Mouse (Mus musculus) CH12.LX (cell line): Measurements from ENCODE around the gene Ascc1. TPM values are rescaled to one million over a fixed set of nuclear protein-coding genes. Genes with fewer than 3 reads are reported as not detected.

Experiments
- DNase-seq: peaks from one replicate; pipeline ENCODE4 v3.0.0-alpha.2; 2013; ENCODE audit errors: extremely low read depth
- H3K27ac ChIP-seq: 2 replicates; pipeline ENCODE4 v1.5.1; 2012; ENCODE audit warnings: low read depth, mild to moderate bottlenecking, control low read depth, moderate library complexity; ENCODE audit not compliant: insufficient read depth
- H3K27me3 ChIP-seq: replicated peaks from 2 replicates; pipeline ENCODE3; 2012; ENCODE audit warnings: inconsistent platforms
- H3K36me3 ChIP-seq, 2 experiments: replicated peaks in 1 of 2; 2 replicates each; pipeline versions ENCODE3 to v1.6.1; 2012; ENCODE audit warnings: inconsistent platforms in 1 of 2, low read length in 1 of 2, mild to moderate bottlenecking in 1 of 2, mixed read lengths in 1 of 2, moderate library complexity in 1 of 2; ENCODE audit not compliant: control insufficient read depth in 1 of 2, insufficient read depth in 1 of 2
- H3K4me1 ChIP-seq, 2 experiments: 2 replicates each; pipeline ENCODE4 v1.6.1; 2012; ENCODE audit warnings: inconsistent platforms in 1 of 2, moderate library complexity in 1 of 2; ENCODE audit not compliant: insufficient read depth in 2 of 2, control insufficient read depth in 1 of 2
- H3K4me2 ChIP-seq: 2 replicates; pipeline ENCODE4 v1.6.1; 2012; ENCODE audit warnings: low read depth, mild to moderate bottlenecking, control low read depth; ENCODE audit not compliant: poor library complexity, insufficient read depth, severe bottlenecking
- H3K4me3 ChIP-seq, 3 experiments: fragments of 150-350 bp in 1 of 3; sonication (generic) in 1 of 3; replicated peaks in 1 of 3; 2 replicates each; pipeline versions ENCODE3 to v1.5.1; 2011 to 2012; ENCODE audit warnings: low read depth in 2 of 3, low read length in 2 of 3, mild to moderate bottlenecking in 2 of 3, moderate library complexity in 2 of 3, control low read depth in 1 of 3, improper control_type of control experiment in 1 of 3, inconsistent platforms in 1 of 3, mixed read lengths in 1 of 3; ENCODE audit not compliant: poor library complexity in 1 of 3
- H3K79me2 ChIP-seq: replicated peaks from 2 replicates; pipeline ENCODE4 v1.6.1; 2012; ENCODE audit warnings: mild to moderate bottlenecking, moderate library complexity; ENCODE audit not compliant: control insufficient read depth, poor library complexity, insufficient read depth, severe bottlenecking; ENCODE audit errors: extremely low read depth
- H3K9ac ChIP-seq: 2 replicates; pipeline ENCODE4 v1.6.1; 2012; ENCODE audit warnings: low read depth, mild to moderate bottlenecking, control low read depth, moderate library complexity; ENCODE audit not compliant: insufficient read depth
- H3K9me3 ChIP-seq: replicated peaks from 2 replicates; pipeline ENCODE3; 2012; ENCODE audit warnings: low read length, inconsistent platforms, mixed read lengths
- BHLHE40 ChIP-seq: IDR thresholded peaks from 2 replicates; pipeline ENCODE4 v1.6.1; 2011; ENCODE audit warnings: mild to moderate bottlenecking, low read depth, low read length, improper control_type of control experiment
- CHD1 ChIP-seq: IDR thresholded peaks from 2 replicates; pipeline ENCODE4 v1.6.1; 2012; ENCODE audit warnings: low read depth, low read length, improper control_type of control experiment, inconsistent platforms
- CHD2 ChIP-seq: IDR thresholded peaks from 2 replicates; pipeline ENCODE4 v1.6.1; 2011; ENCODE audit warnings: low read length, improper control_type of control experiment
- CTCF ChIP-seq, 2 experiments: IDR thresholded peaks in 1 of 2; conservative IDR thresholded peaks in 1 of 2; 2 replicates each; pipeline ENCODE4 v1.5.1; 2011 to 2012; ENCODE audit warnings: low read depth in 2 of 2, low read length in 2 of 2, improper control_type of control experiment in 1 of 2, inconsistent platforms in 1 of 2, mild to moderate bottlenecking in 1 of 2, moderate library complexity in 1 of 2
- E2F4 ChIP-seq: IDR thresholded peaks from 2 replicates; pipeline ENCODE4 v1.6.1; 2011; ENCODE audit warnings: low read depth, low read length, improper control_type of control experiment; ENCODE audit not compliant: insufficient replicate concordance
- ELF1 ChIP-seq: IDR thresholded peaks from 2 replicates; pipeline ENCODE4 v1.6.1; 2014; ENCODE audit warnings: low read depth, mild to moderate bottlenecking, inconsistent platforms, low read length, improper control_type of control experiment
- EP300 ChIP-seq: IDR thresholded peaks from 2 replicates; pipeline ENCODE4 v1.6.1; 2011; ENCODE audit warnings: low read length, improper control_type of control experiment
- HCFC1 ChIP-seq: IDR thresholded peaks from 2 replicates; pipeline ENCODE4 v1.6.1; 2012; ENCODE audit warnings: low read depth, mild to moderate bottlenecking, inconsistent platforms, low read length, improper control_type of control experiment
- IRF4 ChIP-seq: IDR thresholded peaks from 2 replicates; pipeline ENCODE4 v1.6.1; 2014; ENCODE audit warnings: low read depth, mild to moderate bottlenecking, inconsistent platforms, low read length, improper control_type of control experiment
- JUN ChIP-seq: IDR thresholded peaks from 2 replicates; pipeline ENCODE4 v1.6.1; 2011; ENCODE audit warnings: low read depth, mild to moderate bottlenecking, low read length, improper control_type of control experiment, moderate library complexity; ENCODE audit not compliant: insufficient read depth
- JUND ChIP-seq: conservative IDR thresholded peaks from 2 replicates; pipeline ENCODE4 v1.6.1; 2011; ENCODE audit warnings: low read depth, low read length, improper control_type of control experiment
- KAT2A ChIP-seq: IDR thresholded peaks from 2 replicates; pipeline ENCODE4 v1.6.1; 2012; ENCODE audit warnings: low read length, improper control_type of control experiment, inconsistent platforms; ENCODE audit not compliant: insufficient replicate concordance
- MAFK ChIP-seq: IDR thresholded peaks from 2 replicates; pipeline ENCODE4 v1.6.1; 2011; ENCODE audit warnings: low read length, improper control_type of control experiment; ENCODE audit not compliant: insufficient replicate concordance
- MAX ChIP-seq: IDR thresholded peaks from 2 replicates; pipeline ENCODE4 v1.6.1; 2011; ENCODE audit warnings: low read length, improper control_type of control experiment
- MEF2A ChIP-seq: IDR thresholded peaks from 2 replicates; pipeline ENCODE4 v1.6.1; 2014; ENCODE audit warnings: low read depth, mild to moderate bottlenecking, inconsistent platforms, low read length, improper control_type of control experiment, borderline replicate concordance
- MXI1 ChIP-seq: IDR thresholded peaks from 2 replicates; pipeline ENCODE4 v1.6.1; 2011; ENCODE audit warnings: mild to moderate bottlenecking, low read depth, low read length, improper control_type of control experiment
- MYC ChIP-seq: IDR thresholded peaks from 2 replicates; pipeline ENCODE4 v1.6.1; 2011; ENCODE audit warnings: low read depth, mild to moderate bottlenecking, improper control_type of control experiment, low read length
- NELFE ChIP-seq: IDR thresholded peaks from 2 replicates; pipeline ENCODE4 v1.6.1; 2011; ENCODE audit warnings: low read depth, low read length, improper control_type of control experiment
- NRF1 ChIP-seq: IDR thresholded peaks from 2 replicates; pipeline ENCODE4 v1.6.1; 2014; ENCODE audit warnings: low read depth, mild to moderate bottlenecking, inconsistent platforms, low read length, improper control_type of control experiment, moderate library complexity
- PAX5 ChIP-seq: IDR thresholded peaks from 2 replicates; pipeline ENCODE4 v1.6.1; 2012; ENCODE audit warnings: low read length, inconsistent platforms, mixed read lengths
- POLR2A ChIP-seq: IDR thresholded peaks from 2 replicates; pipeline ENCODE4 v1.6.1; 2011; ENCODE audit warnings: low read depth, mild to moderate bottlenecking, improper control_type of control experiment, low read length
- POLR2AphosphoS2 ChIP-seq: IDR thresholded peaks from 2 replicates; pipeline ENCODE4 v1.6.1; 2011; ENCODE audit warnings: low read depth, low read length, improper control_type of control experiment
- RAD21 ChIP-seq: IDR thresholded peaks from 2 replicates; pipeline ENCODE4 v1.6.1; 2011; ENCODE audit warnings: low read depth, mild to moderate bottlenecking, low read length, improper control_type of control experiment, moderate library complexity
- RCOR1 ChIP-seq: conservative IDR thresholded peaks from 2 replicates; pipeline ENCODE4 v1.6.1; 2012; ENCODE audit warnings: low read depth, mild to moderate bottlenecking, inconsistent platforms, low read length, improper control_type of control experiment
- TBP ChIP-seq: conservative IDR thresholded peaks from 2 replicates; pipeline ENCODE4 v1.6.1; 2011; ENCODE audit warnings: low read depth, low read length, improper control_type of control experiment
- TCF12 ChIP-seq: IDR thresholded peaks from 2 replicates; pipeline ENCODE4 v1.6.1; 2014; ENCODE audit warnings: low read depth, mild to moderate bottlenecking, inconsistent platforms, low read length, improper control_type of control experiment
- UBTF ChIP-seq: IDR thresholded peaks from 2 replicates; pipeline ENCODE4 v1.6.1; 2012; ENCODE audit warnings: low read depth, mild to moderate bottlenecking, inconsistent platforms, low read length, improper control_type of control experiment, moderate library complexity
- USF1 ChIP-seq: IDR thresholded peaks from 2 replicates; pipeline ENCODE4 v1.6.1; 2014; ENCODE audit warnings: low read depth, mild to moderate bottlenecking, inconsistent platforms, low read length, improper control_type of control experiment
- USF2 ChIP-seq: conservative IDR thresholded peaks from 2 replicates; pipeline ENCODE4 v1.6.1; 2011; ENCODE audit warnings: low read depth, low read length, improper control_type of control experiment
- ZC3H11A ChIP-seq: IDR thresholded peaks from 2 replicates; pipeline ENCODE4 v1.6.1; 2012; ENCODE audit warnings: low read depth, mild to moderate bottlenecking, inconsistent platforms, low read length, improper control_type of control experiment
- ZKSCAN1 ChIP-seq: IDR thresholded peaks from 2 replicates; pipeline ENCODE4 v1.6.1; 2012; ENCODE audit warnings: low read depth, inconsistent platforms, low read length, improper control_type of control experiment, borderline replicate concordance
- ZMIZ1 ChIP-seq: IDR thresholded peaks from 2 replicates; pipeline ENCODE4 v1.6.1; 2012; ENCODE audit warnings: low read depth, mild to moderate bottlenecking, inconsistent platforms, low read length, improper control_type of control experiment
- ZNF384 ChIP-seq: IDR thresholded peaks from 2 replicates; pipeline ENCODE4 v1.6.1; 2012; ENCODE audit warnings: low read depth, low read length, improper control_type of control experiment, inconsistent platforms
- dilution Hi-C: fragments of 300-500 bp; cut with MboI; formaldehyde crosslinking; loops from 2 replicates; pipeline ENCODE4 v1.14.3; 2020; ENCODE audit warnings: low sequenced_read_pairs; ENCODE audit not compliant: extremely low pct_unique_long_range_greater_than_20kb, extremely low pct_ligation_motif_present
- in situ Hi-C: fragments of 300-500 bp; cut with MboI; formaldehyde crosslinking; loops from 3 replicates; pipeline ENCODE4 v1.14.3; 2019; ENCODE audit warnings: low sequenced_read_pairs, low pct_ligation_motif_present, low pct_unique_long_range_greater_than_20kb, mixed read lengths
- polyA plus RNA-seq: library from polyadenylated mRNA; unstranded; fragments of >175 nt; gene quantifications from 2 replicates; pipeline ENCODE4 v1.2.1, GENCODE M21; 2012; ENCODE audit warnings: low read depth; ENCODE audit not compliant: insufficient read length
- total RNA-seq, 2 experiments: library from RNA; depleted of rRNA; stranded (reverse); fragments of 300-350 nt in 1 of 2; fragments of >200 nt in 1 of 2; gene quantifications; 2 replicates each; pipeline ENCODE4 v1.2.3; 2012 to 2014

Ascc1 gene
- total and polyA plus RNA-seq, 3 experiments, result 20.1 to 25.5 (median 25.4) TPM

DNA sequence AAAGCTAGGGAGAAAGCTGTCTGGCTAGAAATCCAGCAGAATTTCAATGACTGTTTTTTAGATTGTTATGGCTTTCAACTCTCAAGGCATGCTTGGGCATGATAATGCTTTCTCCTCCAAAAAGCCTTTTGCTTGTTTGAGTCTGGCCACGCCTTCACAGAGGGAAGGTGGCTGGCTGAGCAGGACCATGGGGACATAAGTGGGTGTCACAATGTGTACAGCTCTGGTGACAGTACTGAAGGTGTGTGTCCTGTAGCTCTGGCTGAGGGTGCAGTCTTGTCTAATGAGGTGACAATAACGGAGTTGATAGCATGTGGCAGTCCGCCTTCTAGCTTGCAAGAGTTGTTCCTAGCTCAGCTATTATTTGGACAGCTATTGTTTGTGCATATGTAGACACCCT lies 77.6 kb downstream of the Ascc1 start:
- Histone ChIP-seq H3K4me1 (peaks cover 17 to 36% of the 10 kb centered on the region in 2 experiments), H3K4me3 (peak overlapping the region in 1 of 3 experiments; percentile 12), H3K9ac (0 out of 2 replicates have a peak overlapping the region, but pooled peaks have one; percentile 63), H3K79me2 (no peaks in the 10 kb centered on the region), H3K27me3 (no peaks in the 10 kb centered on the region), H3K27ac (peak overlapping the region; percentile 96), H3K9me3 (no peaks in the 10 kb centered on the region), H3K36me3 (peaks cover 0 to 6% of the 10 kb centered on the region in 2 experiments), H3K4me2 (peak overlapping the region; percentile 52)
- dilution Hi-C loops, result no loop called here
- peak; percentile 33 for DNase-seq
- TF ChIP-seq TBP (0 out of 2 replicates have a peak, but pooled peaks have one; percentile 36), MYC (0 out of 2 replicates have a peak, but pooled peaks have one; percentile 41), BHLHE40 (no peak), POLR2A (peak; percentile 39; the same call in 1 of the 2 replicates)
- in situ Hi-C loops, result no loop called here

DNA sequence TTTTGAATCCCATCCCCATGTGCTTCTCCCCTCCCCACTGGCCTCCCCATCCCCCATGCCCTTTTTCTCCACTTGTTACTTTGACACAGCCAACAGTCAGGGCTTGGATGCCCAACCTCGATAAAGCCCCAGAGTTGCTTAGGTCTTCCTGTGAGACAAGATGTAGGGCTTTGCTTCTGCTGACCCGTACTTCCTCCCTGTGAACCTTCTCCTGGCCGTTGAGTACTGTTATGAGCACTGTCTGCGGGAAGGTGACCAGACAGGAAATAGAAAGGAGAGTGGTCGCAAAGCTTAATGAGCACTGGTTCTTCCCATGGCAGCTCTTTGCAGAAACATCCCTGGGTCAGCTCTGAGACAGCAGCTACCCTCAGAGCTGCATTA lies 78.0 kb downstream of the Ascc1 start:
- DNase-seq, result peak; percentile 57
- Histone ChIP-seq H3K9ac (peak overlapping the region; percentile 63), H3K79me2 (no peaks in the 10 kb centered on the region), H3K9me3 (no peaks in the 10 kb centered on the region), H3K27me3 (no peaks in the 10 kb centered on the region), H3K4me1 (peaks cover 17 to 38% of the 10 kb centered on the region in 2 experiments), H3K36me3 (peaks cover 0 to 6% of the 10 kb centered on the region in 2 experiments), H3K4me3 (peak overlapping the region in 2 of 3 experiments; percentile 23 to 29), H3K27ac (peak overlapping the region; percentile 96), H3K4me2 (peak overlapping the region; percentile 52)
- dilution Hi-C loops (no loop called here), in situ Hi-C loops (no loop called here)
- TF ChIP-seq MAFK, result no peak
- no peak for TF ChIP-seq USF2
- TF ChIP-seq TCF12, result no peak
- TF ChIP-seq KAT2A, result no peak
- no peak for TF ChIP-seq ZKSCAN1
- no peak; the same call in 1 of the 2 replicates for TF ChIP-seq CHD2
- no peak for TF ChIP-seq RCOR1
- no peak for TF ChIP-seq MYC
- TF ChIP-seq JUN, result peak; percentile 50
- no peak for TF ChIP-seq NRF1
- no peak for TF ChIP-seq NELFE
- no peak for TF ChIP-seq UBTF
- no peak for TF ChIP-seq PAX5
- 0 out of 2 replicates have a peak, but pooled peaks have one; percentile 9 for TF ChIP-seq MEF2A
- TF ChIP-seq HCFC1, result 0 out of 2 replicates have a peak, but pooled peaks have one; percentile 5
- no peak for TF ChIP-seq USF1
- TF ChIP-seq ZNF384, result no peak
- TF ChIP-seq ZMIZ1, result no peak
- no peak for TF ChIP-seq RAD21
- no peak for TF ChIP-seq POLR2AphosphoS2
- no peak for TF ChIP-seq TBP
- peak; percentile 72 for TF ChIP-seq IRF4
- TF ChIP-seq CTCF (conservative IDR thresholded peaks at IDR 0.05 in 1 of 2, IDR thresholded peaks at IDR 0.05 in 1 of 2; ENCODE audit: low read depth in 2 of 2, low read length in 2 of 2), result no peak
- no peak for TF ChIP-seq CHD1
- TF ChIP-seq MAX, result no peak
- TF ChIP-seq MXI1, result no peak
- peak; percentile 20; the same call in 1 of the 2 replicates for TF ChIP-seq POLR2A
- TF ChIP-seq ZC3H11A, result no peak
- peak; percentile 57 for TF ChIP-seq ELF1
- peak; percentile 59 for TF ChIP-seq JUND
- no peak for TF ChIP-seq E2F4
- TF ChIP-seq EP300, result 0 out of 2 replicates have a peak, but pooled peaks have one; percentile 26
